Mouse (Mus musculus) brain, embryonic 14.5 days (tissue): ENCODE measurements around the gene Pygo1. TPM values are rescaled to one million over a fixed set of nuclear protein-coding genes. Genes with fewer than 3 reads are reported as not detected.

ENCODE experiments used
- DNase-seq: peaks from one replicate; pipeline ENCODE4 v3.0.0-alpha.2; 2011; ENCODE audit warnings: low read depth
- CTCF ChIP-seq: fragments of 200-500 bp; IDR thresholded peaks from 2 replicates; pipeline ENCODE4 v1.5.1; 2012; ENCODE audit warnings: inconsistent platforms, mild to moderate bottlenecking, moderate library complexity, borderline replicate concordance; ENCODE audit not compliant: insufficient read depth, insufficient read length; ENCODE audit errors: extremely low read depth
- POLR2A ChIP-seq: fragments of 200-500 bp; IDR thresholded peaks from 2 replicates; pipeline ENCODE4 v1.6.1; 2012; ENCODE audit warnings: mild to moderate bottlenecking, inconsistent platforms, borderline replicate concordance; ENCODE audit not compliant: poor library complexity, insufficient read depth, insufficient read length, severe bottlenecking; ENCODE audit errors: extremely low read depth
- polyA plus RNA-seq: library from polyadenylated mRNA; depleted of rRNA; stranded (reverse); fragments of >200 nt; gene quantifications from 2 replicates; pipeline ENCODE4 v1.2.3, GENCODE M21; 2012; rRNA removed

Gene Pygo1
- 12.9 and 19.0 TPM in 2 replicates for polyA plus RNA-seq

GRCm38 (mm10) chr9:72925021-72925934 lies at the start of gene Pygo1:
Pygo1 (plus strand) TSS chr9:72925645.
- peak; percentile 79 for DNase-seq
- TF ChIP-seq CTCF (no peak), POLR2A (peak; percentile 48; the same call in 1 of the 2 replicates)

- DNase-seq = no peak
- TF ChIP-seq POLR2A (no peak), CTCF (peak; percentile 23; the same call in 1 of the 2 replicates)
Observed at GRCm38 (mm10) chr9:72875878-72876277, 49.6 kb upstream of the Pygo1 start.

GRCm38 (mm10) chr9:72877905-72878304 lies 47.5 kb upstream of the Pygo1 start:
- no peak for DNase-seq
- TF ChIP-seq POLR2A (no peak), CTCF (no peak)

GRCm38 (mm10) chr9:72878656-72879055 lies 46.8 kb upstream of the Pygo1 start:
- DNase-seq = no peak
- TF ChIP-seq CTCF = no peak

GRCm38 (mm10) chr9:72879601-72880000 lies 45.8 kb upstream of the Pygo1 start:
- TF ChIP-seq CTCF (no peak), POLR2A (no peak)
- DNase-seq = no peak

DNA sequence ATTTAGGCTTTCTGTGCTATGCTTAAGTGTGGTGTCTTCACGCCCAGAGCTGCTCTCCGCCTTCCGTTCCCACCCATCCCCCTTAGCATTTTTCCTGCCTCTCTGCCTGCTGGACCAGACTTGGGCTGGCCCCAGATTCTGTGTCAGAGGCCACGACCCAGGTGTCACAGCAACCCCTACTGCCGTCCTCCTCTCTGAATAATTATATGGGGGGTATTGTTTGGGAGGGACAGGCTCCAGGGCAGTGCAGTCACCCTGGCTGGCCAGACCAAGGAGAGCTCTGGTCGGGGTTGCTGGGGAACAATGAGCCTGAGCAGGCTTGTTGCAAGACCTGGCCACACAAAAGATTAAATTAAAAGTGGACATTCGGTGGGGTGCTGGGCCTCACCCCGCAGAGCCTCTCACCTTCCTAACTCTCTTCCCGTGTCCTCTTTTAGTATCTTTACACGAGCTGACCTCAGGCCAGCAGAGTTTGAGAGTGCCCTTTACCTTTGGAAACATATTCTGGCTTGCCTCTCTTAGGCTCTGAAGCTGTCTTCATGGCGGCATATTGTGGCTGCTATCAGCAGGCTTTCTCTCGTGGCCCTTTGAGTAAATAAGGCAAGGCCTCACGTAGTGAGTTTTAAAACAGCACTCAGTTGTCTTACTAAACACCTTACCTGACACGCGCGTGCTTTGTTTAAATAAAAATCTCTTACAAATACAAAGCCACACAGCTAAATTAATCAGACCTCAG lies 45.1 kb upstream of the Pygo1 start:
- no peak for TF ChIP-seq POLR2A
- TF ChIP-seq CTCF = no peak

GRCm38 (mm10) chr9:72881026-72881768 lies 44.2 kb upstream of the Pygo1 start:
- DNase-seq = peak; percentile 74

More for the DNA sequence above, 45.1 kb upstream of the Pygo1 start:
- DNase-seq = no peak

GRCm38 (mm10) chr9:72883940-72884339 lies 41.5 kb upstream of the Pygo1 start:
- no peak for TF ChIP-seq POLR2A
- TF ChIP-seq CTCF = peak; percentile 81; the same call in 1 of the 2 replicates
- DNase-seq = peak; percentile 80

More at GRCm38 (mm10) chr9:72881026-72881768, 44.2 kb upstream of the Pygo1 start:
- TF ChIP-seq POLR2A (no peak), CTCF (no peak)

DNA sequence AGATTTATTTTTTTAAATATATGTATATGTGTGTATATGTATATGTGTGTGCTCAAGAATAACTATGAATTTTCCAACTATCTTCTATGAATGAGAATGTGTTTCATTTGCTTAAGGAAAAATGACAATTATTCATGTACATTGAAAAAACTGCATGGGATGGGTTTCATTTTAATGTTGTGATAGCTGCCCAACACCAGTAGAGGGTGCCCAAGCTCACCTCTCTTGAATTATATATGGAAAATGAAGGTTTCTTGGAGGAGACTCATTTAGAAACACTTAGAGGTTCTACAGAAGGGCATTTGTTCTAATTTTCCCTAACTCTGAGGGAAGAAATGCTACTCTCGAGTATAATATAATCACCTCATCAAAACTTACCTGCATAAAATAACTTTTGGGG lies 35.7 kb upstream of the Pygo1 start:
- no peak for DNase-seq
- TF ChIP-seq POLR2A = no peak
- peak; percentile 47; the same call in 1 of the 2 replicates for TF ChIP-seq CTCF

DNA sequence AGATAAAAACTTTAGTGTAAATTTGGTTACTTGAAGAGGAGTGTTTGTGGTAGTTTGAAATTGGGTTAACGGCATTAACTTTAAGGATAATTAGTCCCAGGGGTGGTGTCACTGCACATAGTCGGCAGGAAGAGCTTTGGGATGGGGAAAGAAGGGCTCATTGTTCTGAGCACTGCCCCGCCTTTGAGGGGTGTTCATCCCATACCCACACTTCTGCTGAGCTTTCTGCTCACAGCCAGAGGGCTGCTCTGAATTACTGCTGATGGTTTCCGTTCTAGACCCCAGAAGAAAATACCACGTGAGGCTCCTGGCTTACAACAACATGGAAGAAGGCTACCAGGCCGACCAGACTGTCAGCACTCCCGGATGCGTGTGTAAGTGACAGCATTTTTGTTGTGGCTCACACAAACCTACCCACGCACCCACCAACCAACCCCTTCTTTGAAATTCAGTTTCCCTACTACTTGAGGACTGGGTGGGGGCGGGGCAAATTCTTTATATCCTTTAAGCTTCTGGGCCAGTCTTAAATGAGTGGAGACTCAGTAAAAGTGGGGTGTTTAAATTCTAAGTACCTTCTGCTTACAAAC lies 34.9 kb upstream of the Pygo1 start:
- DNase-seq = no peak
- TF ChIP-seq POLR2A (no peak), CTCF (no peak)
